Mouse (Mus musculus) kidney, postnatal 0 days (tissue): ENCODE results near the gene Tas1r3. TPM values are rescaled to one million over a fixed set of nuclear protein-coding genes. Genes with fewer than 3 reads are reported as not detected.

ENCODE experiments used
- ATAC-seq: fragments of 200-750 bp; cut with Nextera tagmentation; replicated peaks from 2 replicates; pipeline ENCODE4 v1.8.0; 2017; ENCODE audit warnings: low read depth, moderate number of reproducible peaks, moderate TSS enrichment, moderate library complexity; ENCODE audit not compliant: low FRiP score
- DNase-seq: peaks from one replicate; pipeline ENCODE4 v3.0.0-alpha.2; 2016; ENCODE audit warnings: low spot score
- H3K27ac ChIP-seq: fragments of 300-500 bp; sonication (generic); 2 replicates; pipeline ENCODE4 v1.5.1; 2014; ENCODE audit warnings: mild to moderate bottlenecking
- H3K27me3 ChIP-seq: fragments of 300-500 bp; sonication (generic); 2 replicates; pipeline ENCODE4 v1.6.1; 2014; ENCODE audit warnings: low read length, mixed read lengths; ENCODE audit not compliant: insufficient read depth
- H3K36me3 ChIP-seq: fragments of 300-500 bp; sonication (generic); 2 replicates; pipeline ENCODE4 v1.6.1; 2014; ENCODE audit warnings: low read length, mixed read lengths; ENCODE audit not compliant: insufficient read depth
- H3K4me1 ChIP-seq: fragments of 300-500 bp; sonication (generic); replicated peaks from 2 replicates; pipeline ENCODE4 v1.6.1; 2014; ENCODE audit warnings: antibody characterized with exemption, low read length, mixed read lengths; ENCODE audit not compliant: insufficient read depth
- H3K4me2 ChIP-seq: fragments of 300-500 bp; sonication (generic); 2 replicates; pipeline ENCODE4 v1.6.1; 2014; ENCODE audit warnings: mild to moderate bottlenecking, low read length, moderate library complexity, mixed read lengths
- H3K4me3 ChIP-seq: fragments of 300-500 bp; sonication (generic); replicated peaks from 2 replicates; pipeline ENCODE4 v1.5.1; 2014; ENCODE audit warnings: low read depth, low read length
- H3K9ac ChIP-seq: fragments of 300-500 bp; sonication (generic); 2 replicates; pipeline ENCODE4 v1.6.1; 2014; ENCODE audit warnings: low read depth, low read length
- H3K9me3 ChIP-seq: fragments of 300-500 bp; sonication (generic); replicated peaks from 2 replicates; pipeline ENCODE4 v1.6.1; 2016; ENCODE audit warnings: low read length, inconsistent platforms, mixed read lengths
- CTCF ChIP-seq: IDR thresholded peaks from 2 replicates; pipeline ENCODE4 v1.5.1; 2016; ENCODE audit warnings: antibody characterized with exemption, low read depth, mild to moderate bottlenecking, moderate library complexity
- WGBS: fragments of 180-500 bp; shearing (Covaris S2); extraction: QIAGEN DNeasy Blood & Tissue Kit; methylation state at CpG from one replicate; pipeline ENCODE4 v1.1.7; 2014; 5-methylcytosine and 5-hydroxymethylcytosine counted together
- polyA plus RNA-seq: library from polyadenylated mRNA; unstranded; fragments of >200 nt; fragmentation: Nextera tagmentation; extraction: Ambion mirVana; gene quantifications from 2 replicates; pipeline ENCODE4 v1.2.1, GENCODE M21; 2015

Tas1r3 gene
- polyA plus RNA-seq, 1 experiment from 2014 or later = 0.18 TPM

DNA sequence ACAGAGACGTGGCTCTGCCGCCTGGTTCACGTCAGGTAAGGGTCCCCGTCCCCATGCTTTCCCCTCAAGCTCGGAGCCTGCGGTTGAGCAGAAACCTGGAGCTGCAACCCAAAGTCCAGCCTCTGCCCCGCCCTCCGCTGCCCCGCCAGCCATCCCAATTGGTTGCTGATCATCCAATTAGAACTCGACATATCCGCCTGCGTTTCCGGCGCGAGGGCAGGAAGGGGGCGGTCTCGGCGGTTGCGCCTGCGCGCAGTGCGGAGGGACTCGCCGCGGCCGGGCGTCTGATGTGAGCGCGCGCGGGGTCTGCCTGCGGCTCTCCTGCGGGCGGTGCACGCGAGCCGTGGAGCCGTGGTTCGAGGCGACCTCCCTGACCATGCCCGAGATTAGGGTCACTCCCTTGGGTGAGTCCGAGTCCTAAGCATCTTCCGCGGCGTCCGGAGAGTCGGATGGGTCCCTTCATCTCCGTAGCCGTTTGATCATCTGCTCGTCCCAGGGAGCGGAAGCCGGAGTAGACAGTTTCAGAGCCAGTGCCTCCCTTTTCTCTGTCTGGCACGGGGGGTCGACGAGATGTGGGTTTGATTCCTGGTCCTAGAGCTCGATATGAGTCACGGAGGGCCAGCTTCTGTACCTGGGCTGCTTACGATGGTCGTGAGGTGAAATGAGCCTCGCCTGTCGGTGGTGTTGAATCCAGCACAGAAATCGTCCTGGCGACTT is 6.3 kb upstream of the Tas1r3 start, which contains the start of the genes Cptp and Ints11:
TSS of gene Cptp (minus strand) at position 124 of the 717 bp plus-strand sequence.
TSS of gene Ints11 (plus strand) at position 230 of the 717 bp plus-strand sequence.
- 0 out of 2 replicates have a peak, but pooled peaks cover 6% of the 10 kb centered on the region for H3K4me1 ChIP-seq
- peak within 1 kb of the TSS; percentile 36; the same call in 1 of the 2 replicates for H3K27ac ChIP-seq
- peak within 1 kb of the TSS; percentile 72 for H3K4me3 ChIP-seq
- H3K9me3 ChIP-seq = no peaks in the 10 kb centered on the region
- peak; percentile 53 for TF ChIP-seq CTCF
- H3K9ac ChIP-seq = peak within 1 kb of the TSS; percentile 74
- H3K4me2 ChIP-seq = peak within 1 kb of the TSS; percentile 86
- peaks cover 20% of the 10 kb centered on the region for H3K36me3 ChIP-seq
- DNase-seq = peak; percentile 97
- ATAC-seq = peak; percentile 90
- WGBS = under 1% methylated on average over 63 of the region's 63 CpGs
- no peaks in the 10 kb centered on the region for H3K27me3 ChIP-seq

- H3K4me1 ChIP-seq = 0 out of 2 replicates have a peak, but pooled peaks cover 6% of the 10 kb centered on the region
- no peaks in the 10 kb centered on the region for H3K9me3 ChIP-seq
- peak overlapping the region; percentile 72 for H3K4me3 ChIP-seq
- peak overlapping the region; percentile 36; the same call in 1 of the 2 replicates for H3K27ac ChIP-seq
- ATAC-seq (peak; percentile 31), DNase-seq (no peak)
- peak overlapping the region; percentile 74 for H3K9ac ChIP-seq
- peaks cover 18% of the 10 kb centered on the region for H3K36me3 ChIP-seq
- 9% methylated on average over 22 of the region's 22 CpGs for WGBS
- no peaks in the 10 kb centered on the region for H3K27me3 ChIP-seq
- peak overlapping the region; percentile 86 for H3K4me2 ChIP-seq
- TF ChIP-seq CTCF = no peak
These were observed 5.6 kb upstream of the Tas1r3 start for GRCm38 (mm10) chr4:155868614-155869298.

- Histone ChIP-seq H3K27ac (no peak overlapping the region), H3K36me3 (peaks cover 28% of the 10 kb centered on the region), H3K9ac (no peak overlapping the region), H3K4me2 (no peak overlapping the region), H3K9me3 (no peaks in the 10 kb centered on the region), H3K4me1 (no peaks in the 10 kb centered on the region), H3K27me3 (no peaks in the 10 kb centered on the region), H3K4me3 (no peak overlapping the region)
- ATAC-seq (no peak), DNase-seq (no peak)
- WGBS = 90% methylated on average over 7 of the region's 7 CpGs
- no peak for TF ChIP-seq CTCF
These were observed 1.4 kb downstream of the Tas1r3 start for GRCm38 (mm10) chr4:155861787-155862186.

DNA sequence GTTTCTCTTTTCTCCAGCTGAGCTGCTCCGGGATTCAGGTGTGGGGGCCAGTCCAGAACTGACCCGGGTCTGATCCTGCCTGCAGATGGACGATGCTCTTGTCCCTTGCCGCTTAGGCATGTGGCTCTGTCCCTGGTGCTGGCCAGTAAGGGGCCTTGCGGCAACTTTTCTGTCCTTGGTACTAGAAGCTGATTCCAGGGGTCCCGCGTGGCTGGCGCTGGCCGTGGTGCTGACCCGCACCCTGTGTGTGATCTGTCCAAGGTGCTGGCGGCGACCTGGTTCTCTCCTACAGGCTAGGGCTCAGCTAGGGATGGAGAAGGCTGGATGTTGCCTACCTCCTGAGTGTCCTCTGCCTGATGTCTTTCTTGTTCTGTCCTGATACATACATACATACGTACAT is 3.8 kb downstream of the Tas1r3 start:
- H3K36me3 ChIP-seq = peaks cover 46% of the 10 kb centered on the region
- no peaks in the 10 kb centered on the region for H3K4me1 ChIP-seq
- no peaks in the 10 kb centered on the region for H3K27me3 ChIP-seq
- no peak overlapping the region for H3K4me3 ChIP-seq
- DNase-seq = peak; percentile 89
- no peak overlapping the region for H3K27ac ChIP-seq
- no peak; the same call in 1 of the 2 replicates for TF ChIP-seq CTCF
- peak; percentile 29; the same call in 1 of the 2 replicates for ATAC-seq
- H3K4me2 ChIP-seq = no peak overlapping the region
- no peak overlapping the region for H3K9ac ChIP-seq
- 13% methylated on average over 13 of the region's 13 CpGs for WGBS
- H3K9me3 ChIP-seq = no peaks in the 10 kb centered on the region

GRCm38 (mm10) chr4:155856881-155857280 is 6.3 kb downstream of the Tas1r3 start:
- Histone ChIP-seq H3K9me3 (no peaks in the 10 kb centered on the region), H3K27ac (no peak overlapping the region), H3K36me3 (peaks cover 54% of the 10 kb centered on the region), H3K4me1 (no peaks in the 10 kb centered on the region), H3K27me3 (no peaks in the 10 kb centered on the region), H3K4me3 (no peak overlapping the region), H3K4me2 (no peak overlapping the region), H3K9ac (no peak overlapping the region)
- DNase-seq (no peak), ATAC-seq (no peak)
- TF ChIP-seq CTCF = no peak
- WGBS = 77% methylated on average over 3 of the region's 3 CpGs

GRCm38 (mm10) chr4:155856071-155856470 is 7.1 kb downstream of the Tas1r3 start:
- Histone ChIP-seq H3K9ac (no peak overlapping the region), H3K9me3 (no peaks in the 10 kb centered on the region), H3K4me1 (no peaks in the 10 kb centered on the region; the same call in 1 of the 2 replicates), H3K27ac (no peak overlapping the region), H3K4me2 (no peak overlapping the region), H3K27me3 (no peaks in the 10 kb centered on the region), H3K36me3 (peaks cover 53% of the 10 kb centered on the region), H3K4me3 (no peak overlapping the region)
- ATAC-seq (no peak), DNase-seq (no peak)
- TF ChIP-seq CTCF = no peak
- WGBS = 90% methylated on average over 12 of the region's 12 CpGs
